Mouse (Mus musculus) central nervous system, embryonic 11.5 days (tissue): ENCODE data around the gene Vmn2r82. TPM values are rescaled to one million over a fixed set of nuclear protein-coding genes. Genes with fewer than 3 reads are reported as not detected.

Experiments used
- polyA plus RNA-seq: library from polyadenylated mRNA; depleted of rRNA; stranded (reverse); fragments of >200 nt; gene quantifications from 2 replicates; pipeline ENCODE4 v1.2.3, GENCODE M21; 2012; rRNA removed

Vmn2r82 gene
- not detected in 2 replicates for polyA plus RNA-seq

DNA sequence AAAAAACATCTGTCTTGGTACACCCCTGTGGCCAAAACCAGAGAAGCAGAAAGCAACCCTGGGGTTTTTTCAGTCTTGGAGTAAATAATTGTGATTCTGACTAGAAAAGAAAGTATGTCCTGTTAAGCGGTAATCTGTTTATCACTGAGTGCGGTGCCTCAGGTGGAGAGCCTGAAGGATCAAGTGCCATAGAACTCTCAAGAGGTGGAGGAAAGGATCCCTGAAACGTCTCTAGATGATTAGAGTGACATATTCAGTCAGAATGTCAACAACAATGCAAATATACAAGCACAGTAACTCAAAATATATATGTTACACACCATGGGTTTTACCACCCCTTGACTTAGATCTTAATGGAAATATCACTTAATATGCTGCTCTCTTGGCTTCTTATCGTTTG is at the start of gene Vmn2r82:
Vmn2r82 (plus strand) TSS at position 301 of the 400 bp plus-strand sequence.

Other genes starting within 250 kb of the Vmn2r82 start
- gene Vmn2r80, start 207.8 kb upstream of the Vmn2r82 start, polyA plus RNA-seq, result not detected in 2 replicates
- not detected in 2 replicates for gene Vmn2r81, start 108.8 kb upstream of the Vmn2r82 start, polyA plus RNA-seq
- not detected in 2 replicates for gene Vmn2r83, start 112.2 kb downstream of the Vmn2r82 start, polyA plus RNA-seq
- gene Plpp2, start 177.3 kb downstream of the Vmn2r82 start, polyA plus RNA-seq, result 5.5 and 10.1 TPM in 2 replicates
- 120 and 122 TPM in 2 replicates for gene Mier2, start 198.7 kb downstream of the Vmn2r82 start, polyA plus RNA-seq
- not detected in 2 replicates for gene Theg, start 230.8 kb downstream of the Vmn2r82 start, polyA plus RNA-seq